Mouse (Mus musculus) cortical plate, adult 2 months (tissue): ENCODE results near the gene Zbtb16.

Experiments
- CTCF ChIP-seq: fragments of 200-500 bp; IDR thresholded peaks from 2 replicates; pipeline ENCODE4 v1.5.1; 2011; ENCODE audit warnings: mild to moderate bottlenecking, control low read depth, low read length; ENCODE audit not compliant: insufficient read depth; ENCODE audit errors: extremely low read depth
- POLR2A ChIP-seq: fragments of 200-500 bp; IDR thresholded peaks from 2 replicates; pipeline ENCODE4 v1.6.1; 2011; ENCODE audit warnings: mild to moderate bottlenecking, low read length, control low read depth; ENCODE audit not compliant: insufficient read depth; ENCODE audit errors: extremely low read depth

GRCm38 (mm10) chr9:48837181-48837580 is 1.2 kb upstream of the Zbtb16 start:
- TF ChIP-seq POLR2A: no peak
- TF ChIP-seq CTCF: no peak
